Mouse (Mus musculus): ENCODE measurements around the gene Agbl4. TPM values are rescaled to one million over a fixed set of nuclear protein-coding genes. Genes with fewer than 3 reads are reported as not detected.

The Agbl4 gene
- polyA plus RNA-seq, 1 experiment = not detected

GRCm38 (mm10) chr4:111424371-111424950 lies 1027.0 kb downstream of the Agbl4 start:
- no peaks in the 10 kb centered on the region for H3K27me3 ChIP-seq (ENCODE audit: control insufficient read depth, insufficient read depth, insufficient read length)
- no peaks in the 10 kb centered on the region for H3K79me2 ChIP-seq (ENCODE audit: control insufficient read depth, insufficient read depth)
- no peak overlapping the region for H3K4me3 ChIP-seq (ENCODE audit: insufficient read depth, poor library complexity, severe bottlenecking)
- no peak overlapping the region for H3ac ChIP-seq (ENCODE audit: control insufficient read depth, insufficient read length, low read depth)
- no peak for TF ChIP-seq FOSL1 (IDR thresholded peaks at IDR 0.05; ENCODE audit: insufficient read depth, low read length, poor library complexity, severe bottlenecking)
- TF ChIP-seq MAX (IDR thresholded peaks at IDR 0.05) = no peak
- no peak for TF ChIP-seq CTCF (IDR thresholded peaks at IDR 0.05; ENCODE audit: control insufficient read depth, insufficient read depth, insufficient read length)
- no peak for TF ChIP-seq USF1 (IDR thresholded peaks at IDR 0.05; ENCODE audit: low read depth)
- no peak for TF ChIP-seq MYOD1 (IDR thresholded peaks at IDR 0.05; ENCODE audit: control insufficient read depth, insufficient read length, low read depth)
- no peak for TF ChIP-seq CEBPB (IDR thresholded peaks at IDR 0.05; ENCODE audit: low read depth)
- no peak for TF ChIP-seq MYOG (IDR thresholded peaks at IDR 0.05; ENCODE audit: control insufficient read depth, extremely low read depth, insufficient read length)
- no peaks in the 10 kb centered on the region for H3K36me3 ChIP-seq (ENCODE audit: control insufficient read depth, insufficient read depth)
- H3K79me3 ChIP-seq (ENCODE audit: low read depth) = no peaks in the 10 kb centered on the region

GRCm38 (mm10) chr4:111425170-111425569 lies 1027.7 kb downstream of the Agbl4 start:
- Histone ChIP-seq H3K79me3 (ENCODE audit: low read depth) (no peaks in the 10 kb centered on the region), H3K36me3 (ENCODE audit: control insufficient read depth, insufficient read depth) (no peaks in the 10 kb centered on the region), H3K4me3 (ENCODE audit: insufficient read depth, poor library complexity, severe bottlenecking) (no peak overlapping the region), H3K27me3 (ENCODE audit: control insufficient read depth, insufficient read depth, insufficient read length) (no peaks in the 10 kb centered on the region), H3ac (ENCODE audit: control insufficient read depth, insufficient read length, low read depth) (no peak overlapping the region), H3K79me2 (ENCODE audit: control insufficient read depth, insufficient read depth) (no peaks in the 10 kb centered on the region)
- TF ChIP-seq MYOD1 (IDR thresholded peaks at IDR 0.05; ENCODE audit: control insufficient read depth, insufficient read length, low read depth) (no peak), CTCF (IDR thresholded peaks at IDR 0.05; ENCODE audit: control insufficient read depth, insufficient read depth, insufficient read length) (no peak), FOSL1 (IDR thresholded peaks at IDR 0.05; ENCODE audit: insufficient read depth, low read length, poor library complexity, severe bottlenecking) (no peak), MAX (IDR thresholded peaks at IDR 0.05) (no peak), USF1 (IDR thresholded peaks at IDR 0.05; ENCODE audit: low read depth) (no peak), CEBPB (IDR thresholded peaks at IDR 0.05; ENCODE audit: low read depth) (no peak), MYOG (IDR thresholded peaks at IDR 0.05; ENCODE audit: control insufficient read depth, extremely low read depth, insufficient read length) (no peak)

GRCm38 (mm10) chr4:111431186-111431585 lies 1033.7 kb downstream of the Agbl4 start:
- no peaks in the 10 kb centered on the region for H3K79me2 ChIP-seq (ENCODE audit: control insufficient read depth, insufficient read depth)
- TF ChIP-seq CEBPB (IDR thresholded peaks at IDR 0.05; ENCODE audit: low read depth) (no peak), FOSL1 (IDR thresholded peaks at IDR 0.05; ENCODE audit: insufficient read depth, low read length, poor library complexity, severe bottlenecking) (no peak), CTCF (IDR thresholded peaks at IDR 0.05; ENCODE audit: control insufficient read depth, insufficient read depth, insufficient read length) (no peak)
- no peaks in the 10 kb centered on the region for H3K27me3 ChIP-seq (ENCODE audit: control insufficient read depth, insufficient read depth, insufficient read length)
- no peaks in the 10 kb centered on the region for H3K79me3 ChIP-seq (ENCODE audit: low read depth)
- H3K36me3 ChIP-seq (ENCODE audit: control insufficient read depth, insufficient read depth) = no peaks in the 10 kb centered on the region
- no peak overlapping the region for H3ac ChIP-seq (ENCODE audit: control insufficient read depth, insufficient read length, low read depth)
- H3K4me3 ChIP-seq (ENCODE audit: insufficient read depth, poor library complexity, severe bottlenecking) = no peak overlapping the region

GRCm38 (mm10) chr4:111432013-111432412 lies 1034.6 kb downstream of the Agbl4 start:
- Histone ChIP-seq H3K36me3 (ENCODE audit: control insufficient read depth, insufficient read depth) (no peaks in the 10 kb centered on the region), H3ac (ENCODE audit: control insufficient read depth, insufficient read length, low read depth) (no peak overlapping the region), H3K79me2 (ENCODE audit: control insufficient read depth, insufficient read depth) (no peaks in the 10 kb centered on the region), H3K27me3 (ENCODE audit: control insufficient read depth, insufficient read depth, insufficient read length) (no peaks in the 10 kb centered on the region), H3K4me3 (ENCODE audit: insufficient read depth, poor library complexity, severe bottlenecking) (no peak overlapping the region), H3K79me3 (ENCODE audit: low read depth) (no peaks in the 10 kb centered on the region)
- TF ChIP-seq CEBPB (IDR thresholded peaks at IDR 0.05; ENCODE audit: low read depth) (no peak), USF1 (IDR thresholded peaks at IDR 0.05; ENCODE audit: low read depth) (no peak), CTCF (IDR thresholded peaks at IDR 0.05; ENCODE audit: control insufficient read depth, insufficient read depth, insufficient read length) (no peak), FOSL1 (IDR thresholded peaks at IDR 0.05; ENCODE audit: insufficient read depth, low read length, poor library complexity, severe bottlenecking) (no peak), MYOG (IDR thresholded peaks at IDR 0.05; ENCODE audit: control insufficient read depth, extremely low read depth, insufficient read length) (no peak), MAX (IDR thresholded peaks at IDR 0.05) (no peak), MYOD1 (IDR thresholded peaks at IDR 0.05; ENCODE audit: control insufficient read depth, insufficient read length, low read depth) (no peak)

GRCm38 (mm10) chr4:111432417-111432816 lies 1035.0 kb downstream of the Agbl4 start:
- Histone ChIP-seq H3K79me3 (ENCODE audit: low read depth) (no peaks in the 10 kb centered on the region), H3K27me3 (ENCODE audit: control insufficient read depth, insufficient read depth, insufficient read length) (no peaks in the 10 kb centered on the region), H3K4me3 (ENCODE audit: insufficient read depth, poor library complexity, severe bottlenecking) (no peak overlapping the region), H3K36me3 (ENCODE audit: control insufficient read depth, insufficient read depth) (no peaks in the 10 kb centered on the region), H3ac (ENCODE audit: control insufficient read depth, insufficient read length, low read depth) (no peak overlapping the region), H3K79me2 (ENCODE audit: control insufficient read depth, insufficient read depth) (no peaks in the 10 kb centered on the region)
- TF ChIP-seq USF1 (IDR thresholded peaks at IDR 0.05; ENCODE audit: low read depth) = no peak
- no peak for TF ChIP-seq MAX (IDR thresholded peaks at IDR 0.05)
- no peak for TF ChIP-seq CEBPB (IDR thresholded peaks at IDR 0.05; ENCODE audit: low read depth)
- no peak for TF ChIP-seq MYOG (IDR thresholded peaks at IDR 0.05; ENCODE audit: control insufficient read depth, extremely low read depth, insufficient read length)
- TF ChIP-seq MYOD1 (IDR thresholded peaks at IDR 0.05; ENCODE audit: control insufficient read depth, insufficient read length, low read depth) = no peak
- no peak for TF ChIP-seq FOSL1 (IDR thresholded peaks at IDR 0.05; ENCODE audit: insufficient read depth, low read length, poor library complexity, severe bottlenecking)
- no peak for TF ChIP-seq CTCF (IDR thresholded peaks at IDR 0.05; ENCODE audit: control insufficient read depth, insufficient read depth, insufficient read length)

GRCm38 (mm10) chr4:111441709-111442108 lies 1044.2 kb downstream of the Agbl4 start:
- H3K27me3 ChIP-seq (ENCODE audit: control insufficient read depth, insufficient read depth, insufficient read length) = no peaks in the 10 kb centered on the region
- no peaks in the 10 kb centered on the region for H3K36me3 ChIP-seq (ENCODE audit: control insufficient read depth, insufficient read depth)
- TF ChIP-seq CTCF (IDR thresholded peaks at IDR 0.05; ENCODE audit: control insufficient read depth, insufficient read depth, insufficient read length) (no peak), USF1 (IDR thresholded peaks at IDR 0.05; ENCODE audit: low read depth) (no peak)
- no peaks in the 10 kb centered on the region for H3K79me3 ChIP-seq (ENCODE audit: low read depth)
- H3K4me3 ChIP-seq (ENCODE audit: insufficient read depth, poor library complexity, severe bottlenecking) = no peak overlapping the region
- no peaks in the 10 kb centered on the region for H3K79me2 ChIP-seq (ENCODE audit: control insufficient read depth, insufficient read depth)
- H3ac ChIP-seq (ENCODE audit: control insufficient read depth, insufficient read length, low read depth) = no peak overlapping the region

All from C2C12 (cell line).